Mouse (Mus musculus) heart, embryonic 11.5 days (tissue): ENCODE results near the gene Gls. TPM values are rescaled to one million over a fixed set of nuclear protein-coding genes. Genes with fewer than 3 reads are reported as not detected.

Experiments used
- ATAC-seq: fragments of 200-750 bp; cut with Nextera tagmentation; replicated peaks from 2 replicates; pipeline ENCODE4 v1.8.0; 2017; ENCODE audit warnings: moderate library complexity; ENCODE audit not compliant: insufficient number of reproducible peaks, low FRiP score, low TSS enrichment
- H3K27ac ChIP-seq: fragments of 300-500 bp; sonication (generic); 2 replicates; pipeline ENCODE4 v1.5.1; 2014; ENCODE audit warnings: mild to moderate bottlenecking, low read depth, low read length
- H3K27me3 ChIP-seq: fragments of 300-500 bp; sonication (generic); 2 replicates; pipeline ENCODE4 v1.6.1; 2014; ENCODE audit warnings: mild to moderate bottlenecking, low read length, mixed read lengths; ENCODE audit not compliant: control insufficient read depth, insufficient read depth
- H3K36me3 ChIP-seq: fragments of 300-500 bp; sonication (generic); 2 replicates; pipeline ENCODE4 v1.6.1; 2014; ENCODE audit warnings: mild to moderate bottlenecking, low read length, moderate library complexity, mixed read lengths; ENCODE audit not compliant: control insufficient read depth, insufficient read depth
- H3K4me1 ChIP-seq: fragments of 300-500 bp; sonication (generic); 2 replicates; pipeline ENCODE4 v1.6.1; 2014; ENCODE audit warnings: low read length; ENCODE audit not compliant: control insufficient read depth, insufficient read depth
- H3K4me2 ChIP-seq: fragments of 300-500 bp; sonication (generic); 2 replicates; pipeline ENCODE4 v1.6.1; 2014; ENCODE audit warnings: mild to moderate bottlenecking, moderate library complexity
- H3K4me3 ChIP-seq: fragments of 300-500 bp; sonication (generic); 2 replicates; pipeline ENCODE4 v1.5.1; 2014; ENCODE audit warnings: low read depth, low read length
- H3K9ac ChIP-seq: fragments of 300-500 bp; sonication (generic); 2 replicates; pipeline ENCODE4 v1.6.1; 2014; ENCODE audit warnings: mild to moderate bottlenecking, low read depth, low read length, moderate library complexity
- H3K9me3 ChIP-seq: fragments of 300-500 bp; sonication (generic); replicated peaks from 2 replicates; pipeline ENCODE4 v1.6.1; 2016; ENCODE audit warnings: low read length; ENCODE audit not compliant: control insufficient read depth
- WGBS: fragments of 180-500 bp; shearing (Covaris S2); extraction: QIAGEN DNeasy Blood & Tissue Kit; methylation state at CpG from one replicate; pipeline ENCODE4 v1.1.7; 2014; ENCODE audit not compliant: insufficient replicate concordance; 5-methylcytosine and 5-hydroxymethylcytosine counted together
- polyA plus RNA-seq: library from polyadenylated mRNA; unstranded; fragments of >200 nt; fragmentation: Nextera tagmentation; extraction: Ambion mirVana; gene quantifications from 2 replicates; pipeline ENCODE4 v1.2.1, GENCODE M21; 2014

The Gls gene
- polyA plus RNA-seq, 1 experiment from 2014 or later = 36.0 TPM

DNA sequence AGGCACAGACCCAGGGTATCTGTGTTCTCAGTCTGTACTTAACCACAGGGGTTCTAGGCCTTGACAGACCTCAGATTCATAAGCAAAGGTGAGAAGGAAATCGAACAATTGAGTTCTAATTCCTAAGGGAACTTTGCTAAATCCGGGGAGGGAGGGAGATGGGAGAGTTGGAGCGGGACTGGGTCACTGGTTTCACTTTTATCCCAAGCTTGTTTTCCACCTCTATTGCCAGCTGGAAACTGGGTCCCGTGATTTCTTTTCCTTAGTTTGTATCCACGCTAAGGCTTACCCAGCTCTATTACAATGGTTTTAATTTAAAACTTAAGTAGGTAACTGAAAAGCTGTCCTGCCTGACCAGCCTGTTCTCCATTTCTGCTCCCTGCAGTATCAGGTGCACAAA lies 57.7 kb downstream of the Gls start:
- H3K4me3 ChIP-seq = no peak overlapping the region
- ATAC-seq = no peak
- H3K4me2 ChIP-seq = no peak overlapping the region
- H3K9me3 ChIP-seq = no peaks in the 10 kb centered on the region
- 75% methylated on average over 5 of the region's 5 CpGs for WGBS
- H3K27ac ChIP-seq = no peak overlapping the region
- H3K4me1 ChIP-seq = peaks cover 5% of the 10 kb centered on the region; the same call in 1 of the 2 replicates
- H3K9ac ChIP-seq = no peak overlapping the region
- H3K36me3 ChIP-seq = no peaks in the 10 kb centered on the region
- H3K27me3 ChIP-seq = no peaks in the 10 kb centered on the region

DNA sequence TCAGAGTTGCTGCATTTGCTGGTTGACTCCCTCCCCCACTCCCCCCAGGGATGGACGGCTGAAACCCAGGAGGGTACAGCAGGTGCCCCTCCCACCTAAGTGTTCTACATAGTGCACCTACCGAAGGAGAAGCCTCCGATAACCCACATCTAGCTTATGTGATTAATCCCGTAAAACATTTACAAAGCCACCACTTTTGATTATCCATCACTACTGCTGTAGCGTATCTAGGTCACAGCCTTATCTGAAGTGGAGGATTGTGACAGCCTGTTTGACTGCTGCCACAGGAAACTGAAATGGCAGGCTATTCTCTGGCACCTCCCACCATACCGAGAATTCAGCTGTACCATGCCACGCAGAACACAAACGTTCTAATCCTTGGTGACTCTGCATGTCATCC lies 61.8 kb downstream of the Gls start:
- Histone ChIP-seq H3K4me3 (no peak overlapping the region), H3K27me3 (no peaks in the 10 kb centered on the region), H3K27ac (no peak overlapping the region), H3K9ac (no peak overlapping the region), H3K9me3 (no peaks in the 10 kb centered on the region), H3K4me2 (peak overlapping the region; percentile 41), H3K4me1 (peaks cover 5% of the 10 kb centered on the region), H3K36me3 (no peaks in the 10 kb centered on the region)
- WGBS = 42% methylated on average over 8 of the region's 8 CpGs
- ATAC-seq = no peak

DNA sequence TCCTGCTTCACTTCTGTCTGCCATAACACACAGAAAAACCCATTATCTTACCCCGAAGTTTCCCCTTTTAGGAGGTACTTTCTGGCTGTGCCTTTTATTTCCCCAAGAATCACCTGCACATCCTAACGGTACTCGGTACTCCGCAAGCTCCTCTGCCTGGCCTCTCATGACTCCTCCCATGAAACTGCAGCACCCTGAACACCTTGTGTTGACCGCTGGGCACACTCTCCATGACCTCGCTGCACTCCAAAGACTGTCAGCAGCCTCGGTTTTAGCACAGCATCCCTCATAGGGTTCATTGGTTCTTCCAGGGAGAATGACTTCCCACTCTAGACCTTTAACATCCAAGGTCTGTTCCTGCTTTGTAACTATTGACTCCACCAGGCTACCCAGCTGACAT lies 62.3 kb downstream of the Gls start:
- no peaks in the 10 kb centered on the region for H3K36me3 ChIP-seq
- no peak overlapping the region for H3K4me3 ChIP-seq
- no peak for ATAC-seq
- no peak overlapping the region for H3K9ac ChIP-seq
- 63% methylated on average over 7 of the region's 7 CpGs for WGBS
- peak overlapping the region; percentile 41; the same call in 1 of the 2 replicates for H3K4me2 ChIP-seq
- H3K9me3 ChIP-seq = no peaks in the 10 kb centered on the region
- H3K27ac ChIP-seq = no peak overlapping the region
- peaks cover 5% of the 10 kb centered on the region for H3K4me1 ChIP-seq
- H3K27me3 ChIP-seq = no peaks in the 10 kb centered on the region

DNA sequence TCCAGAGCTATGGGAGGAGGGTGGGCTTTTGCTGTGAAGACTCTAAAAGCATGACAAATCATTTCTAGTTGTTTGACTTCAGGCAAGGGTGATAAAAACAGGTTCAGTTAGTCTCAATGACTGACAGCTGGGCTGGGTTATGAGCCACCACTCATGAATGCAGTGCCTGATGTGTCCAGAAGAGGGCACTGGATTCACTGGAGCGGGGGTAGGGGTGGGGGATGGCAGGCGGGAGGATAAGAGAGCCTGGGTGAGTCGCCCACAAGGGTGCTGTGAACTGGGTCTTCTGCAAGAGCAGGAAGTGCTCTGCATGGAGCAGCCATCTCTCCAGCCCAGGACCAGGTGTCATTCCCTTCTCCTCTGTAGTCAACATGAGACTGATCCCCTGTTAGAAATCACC lies 63.0 kb downstream of the Gls start:
- no peak overlapping the region for H3K4me2 ChIP-seq
- H3K27ac ChIP-seq = no peak overlapping the region
- no peak overlapping the region for H3K4me3 ChIP-seq
- H3K9me3 ChIP-seq = no peaks in the 10 kb centered on the region
- 10% methylated on average over 3 of the region's 3 CpGs for WGBS
- peak; percentile 35; the same call in 1 of the 2 replicates for ATAC-seq
- no peak overlapping the region for H3K9ac ChIP-seq
- H3K4me1 ChIP-seq = peaks cover 5% of the 10 kb centered on the region
- no peaks in the 10 kb centered on the region for H3K27me3 ChIP-seq
- no peaks in the 10 kb centered on the region for H3K36me3 ChIP-seq

DNA sequence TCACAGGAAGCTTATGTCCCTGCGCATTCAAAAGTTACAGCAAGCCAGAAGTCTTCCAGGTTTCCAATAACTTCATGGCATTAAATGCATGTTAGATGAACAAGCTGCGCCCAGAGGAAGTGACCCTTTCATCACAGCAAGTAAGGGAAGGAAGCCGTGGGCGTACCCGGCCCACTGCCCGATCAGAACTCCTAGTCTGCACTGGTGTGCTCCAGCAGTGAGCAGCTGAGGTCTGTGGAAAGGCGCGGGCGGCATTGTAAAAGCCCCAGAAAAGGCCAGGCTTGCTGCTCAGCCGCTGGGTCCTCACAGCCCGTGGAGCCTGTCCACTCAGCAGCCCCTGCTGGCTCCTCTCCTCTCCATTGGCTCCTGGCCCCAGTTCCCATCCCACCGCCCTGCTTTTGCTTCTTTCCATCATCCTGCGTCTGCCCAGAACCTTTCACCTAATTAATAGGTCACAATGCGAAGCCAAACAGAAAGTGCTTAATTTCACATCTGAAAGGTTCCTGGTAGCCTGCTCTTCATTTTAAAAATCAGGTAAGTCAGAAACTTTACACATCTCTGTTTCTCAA lies 66.3 kb downstream of the Gls start:
- peak overlapping the region; percentile 46; the same call in 1 of the 2 replicates for H3K9ac ChIP-seq
- 65% methylated on average over 14 of the region's 14 CpGs for WGBS
- no peaks in the 10 kb centered on the region for H3K9me3 ChIP-seq
- no peaks in the 10 kb centered on the region for H3K36me3 ChIP-seq
- H3K27ac ChIP-seq = peak overlapping the region; percentile 46; the same call in 1 of the 2 replicates
- H3K4me3 ChIP-seq = no peak overlapping the region
- peaks cover 5% of the 10 kb centered on the region for H3K4me1 ChIP-seq
- ATAC-seq = no peak
- H3K27me3 ChIP-seq = no peaks in the 10 kb centered on the region
- H3K4me2 ChIP-seq = peak overlapping the region; percentile 11; the same call in 1 of the 2 replicates

DNA sequence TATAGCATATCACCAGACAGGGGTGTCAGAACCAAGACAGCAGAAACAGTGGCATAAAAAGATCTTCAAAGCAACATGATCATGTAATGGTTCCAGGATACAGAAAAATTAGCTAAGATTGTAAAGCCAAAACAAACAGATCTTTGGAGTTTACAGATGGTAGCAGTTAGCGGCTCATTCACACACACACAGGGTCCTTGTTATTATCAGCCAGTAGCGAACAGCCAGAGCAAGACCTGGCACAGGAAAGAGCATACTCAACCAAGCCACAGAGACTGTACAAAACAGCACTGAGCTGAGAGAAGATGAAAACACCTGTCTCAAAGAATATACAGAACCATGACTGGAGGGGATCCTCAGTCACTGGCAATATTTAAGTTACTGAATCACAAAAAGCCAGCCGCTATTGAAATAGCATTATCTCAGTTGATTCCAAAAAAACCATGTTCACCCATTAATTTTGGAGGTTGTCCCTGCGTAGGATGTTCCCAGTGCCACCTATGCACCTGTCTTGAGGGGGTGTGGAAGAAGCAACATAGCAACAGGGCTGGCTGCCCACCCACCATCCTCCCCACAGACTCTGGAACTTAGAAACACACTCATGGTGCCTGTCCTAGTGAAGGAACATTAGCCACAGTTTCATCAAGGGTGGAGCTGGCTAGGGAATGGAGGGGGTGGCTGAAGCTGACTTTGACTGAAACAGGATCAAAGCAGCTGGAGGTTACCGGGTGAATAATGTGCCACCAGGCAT lies 69.2 kb downstream of the Gls start:
- H3K4me3 ChIP-seq = no peak overlapping the region
- no peaks in the 10 kb centered on the region for H3K27me3 ChIP-seq
- ATAC-seq = no peak
- no peak overlapping the region for H3K9ac ChIP-seq
- no peak overlapping the region for H3K27ac ChIP-seq
- no peak overlapping the region for H3K4me2 ChIP-seq
- H3K4me1 ChIP-seq = no peaks in the 10 kb centered on the region; the same call in 1 of the 2 replicates
- no peaks in the 10 kb centered on the region for H3K36me3 ChIP-seq
- WGBS = 84% methylated on average over 5 of the region's 5 CpGs
- H3K9me3 ChIP-seq = no peaks in the 10 kb centered on the region

DNA sequence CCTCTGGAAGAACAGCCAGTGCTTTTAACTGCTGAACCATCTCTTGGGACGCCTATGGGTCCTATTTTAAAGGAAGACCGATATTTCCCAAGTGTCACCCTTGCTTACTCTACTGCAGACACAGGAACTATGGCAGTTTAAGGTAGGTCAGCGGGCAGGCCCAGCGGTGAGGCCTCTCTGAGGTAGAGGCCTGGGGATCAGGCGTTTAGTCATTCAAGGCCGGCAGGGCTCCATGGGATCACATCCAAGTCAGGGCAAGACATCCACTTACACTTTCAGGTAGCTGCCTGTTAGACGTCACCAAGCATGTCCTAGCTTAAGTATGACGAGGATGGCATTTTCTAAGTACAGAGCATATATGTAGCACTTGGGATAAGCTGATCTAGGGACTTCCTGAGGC lies 71.9 kb downstream of the Gls start:
- Histone ChIP-seq H3K27ac (no peak overlapping the region), H3K4me3 (no peak overlapping the region), H3K9me3 (no peaks in the 10 kb centered on the region), H3K27me3 (no peaks in the 10 kb centered on the region), H3K4me1 (no peaks in the 10 kb centered on the region), H3K4me2 (no peak overlapping the region), H3K36me3 (peaks cover 3% of the 10 kb centered on the region; the same call in 1 of the 2 replicates), H3K9ac (no peak overlapping the region)
- WGBS = 86% methylated on average over 8 of the region's 8 CpGs
- ATAC-seq = no peak

DNA sequence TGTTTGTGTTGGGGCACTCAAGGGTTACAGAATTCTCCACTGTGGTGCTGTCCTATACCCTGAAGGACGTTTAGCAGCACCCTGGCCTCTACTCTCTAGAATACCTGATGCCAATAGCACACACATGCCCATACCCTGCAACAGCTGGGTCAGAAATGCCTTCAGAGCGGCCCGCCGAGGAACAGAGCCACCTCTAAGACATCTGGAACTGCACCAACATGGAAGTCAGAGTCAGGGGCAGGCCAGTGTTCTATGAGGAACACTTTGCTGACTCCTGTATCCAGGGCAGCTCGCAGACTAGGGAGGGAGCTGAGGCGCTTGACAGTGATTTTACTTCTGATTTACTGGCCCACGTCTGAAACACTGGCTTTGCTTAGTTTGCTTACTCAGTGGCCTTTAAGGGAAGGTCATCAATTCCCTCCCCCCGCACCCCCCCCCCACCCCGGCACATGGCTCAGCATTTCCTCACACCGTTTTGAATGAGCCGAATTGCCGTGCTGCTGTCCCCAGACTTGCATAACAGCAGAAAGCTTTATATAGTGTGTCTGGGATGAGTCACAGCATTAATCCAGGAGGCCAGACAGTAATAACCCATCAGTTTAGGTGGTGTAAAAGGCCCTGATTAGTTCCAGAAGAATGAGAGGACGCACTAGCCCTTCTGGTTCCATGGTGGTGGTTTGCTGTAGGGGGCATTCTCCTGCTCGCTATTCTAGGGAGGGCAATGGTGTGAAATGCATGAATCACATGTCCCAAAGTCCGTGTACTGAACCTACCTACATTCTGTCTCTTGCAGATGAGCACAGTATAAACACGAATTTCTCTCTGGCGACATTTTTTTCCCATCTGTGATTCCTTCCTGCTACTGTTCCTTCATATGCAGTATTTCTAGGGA lies 74.3 kb downstream of the Gls start:
- Histone ChIP-seq H3K9me3 (no peaks in the 10 kb centered on the region), H3K4me2 (no peak overlapping the region), H3K27ac (no peak overlapping the region), H3K36me3 (peaks cover 3% of the 10 kb centered on the region; the same call in 1 of the 2 replicates), H3K27me3 (no peaks in the 10 kb centered on the region), H3K4me3 (no peak overlapping the region), H3K4me1 (no peaks in the 10 kb centered on the region), H3K9ac (no peak overlapping the region)
- no peak for ATAC-seq
- WGBS = 70% methylated on average over 17 of the region's 17 CpGs
